Mouse (Mus musculus) midbrain, embryonic 11.5 days (tissue): Measurements from ENCODE around the gene Iffo1. TPM values are rescaled to one million over a fixed set of nuclear protein-coding genes. Genes with fewer than 3 reads are reported as not detected.

Source experiments
- ATAC-seq: fragments of 200-750 bp; cut with Nextera tagmentation; 2 replicates; pipeline ENCODE4 v1.8.0; 2017; ENCODE audit warnings: moderate TSS enrichment, moderate library complexity; ENCODE audit not compliant: low FRiP score
- DNase-seq: peaks from one replicate; pipeline ENCODE4 v3.0.0; 2015; ENCODE audit warnings: low spot score; ENCODE audit errors: missing footprints
- H3K27ac ChIP-seq: fragments of 300-500 bp; sonication (generic); 2 replicates; pipeline ENCODE4 v1.5.1; 2014; ENCODE audit warnings: low read depth, low read length
- H3K27me3 ChIP-seq: fragments of 300-500 bp; sonication (generic); 2 replicates; pipeline ENCODE4 v1.6.1; 2014; ENCODE audit warnings: mild to moderate bottlenecking, low read length, moderate library complexity, mixed read lengths; ENCODE audit not compliant: control insufficient read depth, insufficient read depth
- H3K36me3 ChIP-seq: fragments of 300-500 bp; sonication (generic); 2 replicates; pipeline ENCODE4 v1.6.1; 2014; ENCODE audit warnings: mild to moderate bottlenecking, low read length, moderate library complexity, mixed read lengths; ENCODE audit not compliant: control insufficient read depth, insufficient read depth
- H3K4me1 ChIP-seq: fragments of 300-500 bp; sonication (generic); 2 replicates; pipeline ENCODE4 v1.6.1; 2014; ENCODE audit warnings: low read length; ENCODE audit not compliant: control insufficient read depth, insufficient read depth
- H3K4me2 ChIP-seq: fragments of 300-500 bp; sonication (generic); 2 replicates; pipeline ENCODE4 v1.6.1; 2014; ENCODE audit warnings: mild to moderate bottlenecking, moderate library complexity
- H3K4me3 ChIP-seq: fragments of 300-500 bp; sonication (generic); 2 replicates; pipeline ENCODE4 v1.5.1; 2014; ENCODE audit warnings: low read depth, low read length
- H3K9ac ChIP-seq: fragments of 300-500 bp; sonication (generic); 2 replicates; pipeline ENCODE4 v1.6.1; 2014; ENCODE audit warnings: low read length
- H3K9me3 ChIP-seq: fragments of 300-500 bp; sonication (generic); 2 replicates; pipeline ENCODE4 v1.6.1; 2016; ENCODE audit warnings: low read length; ENCODE audit not compliant: control insufficient read depth
- WGBS: fragments of 180-500 bp; shearing (Covaris S2); extraction: QIAGEN DNeasy Blood & Tissue Kit; methylation state at CpG from one replicate; pipeline ENCODE4 v1.1.7; 2014; 5-methylcytosine and 5-hydroxymethylcytosine counted together
- polyA plus RNA-seq: library from polyadenylated mRNA; unstranded; fragments of >200 nt; fragmentation: Nextera tagmentation; extraction: Ambion mirVana; gene quantifications from 2 replicates; pipeline ENCODE4 v1.2.1, GENCODE M21; 2014

Gene Iffo1
- polyA plus RNA-seq, 1 experiment from 2014 or later, result 8.6 TPM

DNA sequence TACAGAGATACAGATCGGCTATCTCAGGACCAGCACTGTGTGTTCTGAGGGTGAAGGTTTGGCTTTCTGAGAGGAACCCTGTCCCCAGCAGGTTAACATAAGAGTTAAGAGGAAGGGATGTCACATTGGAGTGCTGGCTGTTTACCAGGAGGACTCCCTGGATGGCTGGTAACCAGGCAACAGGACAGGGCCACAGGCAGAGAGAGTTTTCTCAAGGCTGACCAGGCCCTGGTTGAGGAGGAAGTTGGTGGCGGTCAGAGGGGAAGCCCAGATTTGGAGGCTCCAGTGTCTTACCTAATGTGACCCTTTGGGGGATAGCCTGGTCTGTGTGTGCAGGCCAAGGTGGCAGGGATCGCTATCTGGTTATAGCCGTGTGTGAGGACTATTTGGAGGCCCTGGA is 1.8 kb downstream of the Iffo1 start:
- Histone ChIP-seq H3K27me3 (no peaks in the 10 kb centered on the region), H3K9ac (peak overlapping the region; percentile 1; the same call in 1 of the 2 replicates), H3K4me1 (peaks cover 31% of the 10 kb centered on the region), H3K27ac (no peak overlapping the region), H3K4me2 (peak overlapping the region; percentile 93), H3K4me3 (no peak overlapping the region), H3K9me3 (no peaks in the 10 kb centered on the region), H3K36me3 (peaks cover 6% of the 10 kb centered on the region)
- WGBS, result 78% methylated on average over 4 of the region's 4 CpGs
- ATAC-seq (no peak), DNase-seq (no peak)

GRCm38 (mm10) chr6:125147329-125147728 is 2.3 kb downstream of the Iffo1 start:
- Histone ChIP-seq H3K4me1 (peaks cover 31% of the 10 kb centered on the region), H3K9ac (peak overlapping the region; percentile 1; the same call in 1 of the 2 replicates), H3K4me3 (no peak overlapping the region), H3K27me3 (no peaks in the 10 kb centered on the region), H3K36me3 (peaks cover 4% of the 10 kb centered on the region; the same call in 1 of the 2 replicates), H3K9me3 (no peaks in the 10 kb centered on the region), H3K4me2 (peak overlapping the region; percentile 93), H3K27ac (no peak overlapping the region)
- WGBS, result 77% methylated on average over 10 of the region's 10 CpGs
- DNase-seq, result no peak
- no peak for ATAC-seq

- no peak for ATAC-seq
- peaks cover 31% of the 10 kb centered on the region for H3K4me1 ChIP-seq
- H3K4me3 ChIP-seq, result no peak overlapping the region
Observed at GRCm38 (mm10) chr6:125148251-125148925, 3.3 kb downstream of the Iffo1 start.

GRCm38 (mm10) chr6:125148926-125149568 is 4.0 kb downstream of the Iffo1 start:
- H3K9ac ChIP-seq, result no peak overlapping the region
- H3K36me3 ChIP-seq, result peaks cover 4% of the 10 kb centered on the region; the same call in 1 of the 2 replicates
- H3K9me3 ChIP-seq, result no peaks in the 10 kb centered on the region
- no peak overlapping the region for H3K4me2 ChIP-seq
- no peaks in the 10 kb centered on the region for H3K27me3 ChIP-seq
- no peak overlapping the region for H3K27ac ChIP-seq
- H3K4me3 ChIP-seq, result no peak overlapping the region
- WGBS, result 86% methylated on average over 16 of the region's 16 CpGs
- ATAC-seq (no peak), DNase-seq (no peak)
- peaks cover 31% of the 10 kb centered on the region for H3K4me1 ChIP-seq

More at GRCm38 (mm10) chr6:125148251-125148925, 3.3 kb downstream of the Iffo1 start:
- WGBS, result 75% methylated on average over 18 of the region's 18 CpGs
- Histone ChIP-seq H3K9me3 (no peaks in the 10 kb centered on the region), H3K9ac (no peak overlapping the region), H3K27me3 (no peaks in the 10 kb centered on the region), H3K4me2 (no peak overlapping the region), H3K27ac (no peak overlapping the region), H3K36me3 (peaks cover 6% of the 10 kb centered on the region; the same call in 1 of the 2 replicates)
- DNase-seq, result no peak

DNA sequence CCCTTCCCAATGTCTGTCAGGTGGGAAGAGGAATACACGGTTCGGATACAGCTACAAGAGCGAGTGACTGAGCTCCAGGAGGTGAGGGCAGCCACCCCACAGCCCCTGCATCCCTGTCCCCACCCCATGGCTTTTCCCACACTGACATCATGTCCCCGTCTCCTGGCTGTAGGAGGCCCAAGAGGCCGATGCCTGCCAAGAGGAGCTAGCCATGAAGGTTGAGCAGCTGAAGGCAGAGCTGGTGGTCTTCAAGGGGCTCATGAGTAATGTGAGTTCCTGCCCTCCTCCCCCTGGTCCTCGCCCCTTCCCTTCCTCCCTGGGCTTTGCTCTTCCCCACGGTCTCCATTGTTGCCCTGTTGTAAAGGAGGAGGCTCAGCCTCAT is 4.5 kb downstream of the Iffo1 start:
- DNase-seq (no peak), ATAC-seq (no peak)
- Histone ChIP-seq H3K27ac (no peak overlapping the region), H3K36me3 (peaks cover 3% of the 10 kb centered on the region; the same call in 1 of the 2 replicates), H3K9ac (no peak overlapping the region), H3K4me2 (no peak overlapping the region), H3K4me3 (no peak overlapping the region), H3K9me3 (no peaks in the 10 kb centered on the region), H3K27me3 (no peaks in the 10 kb centered on the region), H3K4me1 (peaks cover 27% of the 10 kb centered on the region)
- WGBS, result 75% methylated on average over 7 of the region's 7 CpGs

GRCm38 (mm10) chr6:125152212-125153017 is 7.4 kb downstream of the Iffo1 start:
- Histone ChIP-seq H3K27me3 (no peaks in the 10 kb centered on the region), H3K9ac (peak overlapping the region; percentile 5; the same call in 1 of the 2 replicates), H3K36me3 (peaks cover 4% of the 10 kb centered on the region; the same call in 1 of the 2 replicates), H3K4me1 (peaks cover 18% of the 10 kb centered on the region), H3K9me3 (no peaks in the 10 kb centered on the region), H3K4me2 (no peak overlapping the region), H3K4me3 (no peak overlapping the region), H3K27ac (no peak overlapping the region)
- 89% methylated on average over 22 of the region's 22 CpGs for WGBS
- DNase-seq, result no peak
- ATAC-seq, result no peak

DNA sequence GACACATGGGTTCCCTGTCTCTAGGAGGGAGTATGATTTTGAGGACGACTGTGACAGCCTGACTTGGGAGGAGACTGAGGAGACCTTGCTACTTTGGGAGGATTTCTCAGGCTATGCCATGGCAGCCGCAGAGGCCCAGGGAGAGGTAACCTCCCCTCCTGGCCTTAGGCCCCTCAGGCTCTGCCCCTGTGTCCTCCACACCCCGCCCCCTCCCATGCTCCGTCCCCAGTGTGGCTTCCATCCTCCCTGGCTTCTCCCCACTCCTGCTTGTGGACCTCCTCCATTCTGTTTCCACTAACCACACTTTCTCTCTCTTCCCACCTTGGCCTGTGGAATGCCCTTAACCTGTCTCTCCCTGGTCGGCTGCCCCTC is 8.0 kb downstream of the Iffo1 start:
- ATAC-seq, result no peak
- no peak for DNase-seq
- Histone ChIP-seq H3K9ac (no peak overlapping the region), H3K4me2 (no peak overlapping the region), H3K36me3 (peaks cover 4% of the 10 kb centered on the region; the same call in 1 of the 2 replicates), H3K4me3 (no peak overlapping the region), H3K9me3 (no peaks in the 10 kb centered on the region), H3K4me1 (peaks cover 18% of the 10 kb centered on the region), H3K27me3 (no peaks in the 10 kb centered on the region), H3K27ac (no peak overlapping the region)
- 90% methylated on average over 5 of the region's 5 CpGs for WGBS

DNA sequence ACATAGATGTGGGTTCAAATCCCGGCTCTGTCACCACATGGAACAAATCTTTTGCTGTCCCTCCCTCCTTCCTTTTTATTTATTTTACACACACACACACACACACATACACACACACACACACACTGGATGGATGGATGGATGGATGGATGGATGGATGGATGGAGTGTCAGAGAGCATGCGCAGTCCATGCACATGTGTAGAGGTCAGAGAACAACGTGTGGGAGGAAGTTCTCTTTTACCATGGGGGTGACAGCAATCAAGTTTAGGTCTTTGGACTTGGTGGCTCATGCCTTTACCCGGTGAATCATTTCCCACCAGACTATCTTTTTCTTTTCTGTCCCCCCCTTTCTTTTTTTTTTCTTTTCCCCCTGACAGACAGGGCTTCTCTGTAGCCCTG is 8.6 kb downstream of the Iffo1 start:
- no peak for DNase-seq
- WGBS, result 91% methylated on average over 4 of the region's 4 CpGs
- no peaks in the 10 kb centered on the region for H3K27me3 ChIP-seq
- peaks cover 6% of the 10 kb centered on the region for H3K36me3 ChIP-seq
- H3K4me3 ChIP-seq, result no peak overlapping the region
- H3K4me1 ChIP-seq, result peaks cover 14% of the 10 kb centered on the region
- ATAC-seq, result no peak
- no peak overlapping the region for H3K4me2 ChIP-seq
- no peak overlapping the region for H3K27ac ChIP-seq
- H3K9me3 ChIP-seq, result no peaks in the 10 kb centered on the region
- H3K9ac ChIP-seq, result no peak overlapping the region

DNA sequence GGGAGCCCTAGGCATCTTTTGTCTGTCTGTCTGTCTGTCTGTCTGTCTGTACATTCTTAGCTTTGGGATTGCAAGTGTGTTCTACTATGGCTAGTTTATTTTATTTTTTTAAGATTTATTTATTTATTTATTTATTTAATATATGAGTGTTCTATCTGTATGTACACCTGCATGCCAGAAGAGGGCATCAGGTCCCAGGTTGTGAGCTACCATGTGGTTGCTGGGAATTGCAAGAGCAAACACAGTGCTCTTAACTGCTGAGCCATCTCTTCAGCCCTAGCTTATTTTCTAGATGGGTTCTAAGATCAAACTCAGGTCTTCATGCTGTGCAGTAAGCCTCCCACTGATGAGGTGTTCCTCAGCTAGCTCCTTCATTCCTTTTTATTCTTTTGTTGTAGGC is 9.5 kb downstream of the Iffo1 start:
- Histone ChIP-seq H3K4me2 (no peak overlapping the region), H3K36me3 (peaks cover 11% of the 10 kb centered on the region), H3K4me1 (peaks cover 14% of the 10 kb centered on the region), H3K4me3 (no peak overlapping the region), H3K27ac (no peak overlapping the region), H3K27me3 (no peaks in the 10 kb centered on the region), H3K9ac (no peak overlapping the region), H3K9me3 (no peaks in the 10 kb centered on the region)
- ATAC-seq, result no peak
- no peak for DNase-seq
